Mouse (Mus musculus) E14TG2a.4 (cell line): ENCODE measurements at regions not wholly inside any gene's neighbourhood (a gene's known extent, or its start where the extent isn't known, plus 50 kb on each side); places are given as distances from the start of the nearest gene placed in this dataset.

Experiments
- CTCF ChIP-seq: conservative IDR thresholded peaks from 2 replicates; pipeline ENCODE4 v1.5.1; 2014; ENCODE audit warnings: low read length
- NANOG ChIP-seq: IDR thresholded peaks from 2 replicates; pipeline ENCODE4 v1.6.1; 2014; ENCODE audit warnings: borderline replicate concordance, low read length, mixed read lengths
- POU5F1 ChIP-seq: IDR thresholded peaks from 2 replicates; pipeline ENCODE4 v1.6.1; 2014; ENCODE audit warnings: low read length, borderline replicate concordance

DNA sequence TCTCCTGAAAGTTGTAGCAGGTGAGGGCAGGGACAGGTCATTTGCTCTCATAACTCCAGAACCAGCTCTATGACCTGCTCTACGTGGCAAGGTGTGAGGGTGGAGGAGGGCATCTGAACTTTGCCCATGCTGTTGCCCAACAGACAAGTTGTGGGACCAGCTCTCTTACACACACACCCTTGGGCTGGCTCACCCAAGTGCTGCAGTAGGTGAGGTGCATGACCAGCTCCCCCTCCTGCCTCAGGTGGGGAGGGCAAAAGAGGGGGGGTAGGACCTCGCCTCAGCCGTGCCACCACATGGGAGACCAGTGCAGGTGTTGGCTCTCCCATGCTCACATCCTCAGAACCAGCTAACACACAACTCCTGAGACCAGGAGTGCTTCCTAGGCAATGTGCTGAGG, 83.4 kb upstream of the Hpf1 start:
- no peak for TF ChIP-seq CTCF
- TF ChIP-seq POU5F1, result no peak
- no peak for TF ChIP-seq NANOG
